Mouse (Mus musculus) embryonic facial prominence, embryonic 10.5 days (tissue): ENCODE measurements around the gene Cyb561d1. TPM values are rescaled to one million over a fixed set of nuclear protein-coding genes. Genes with fewer than 3 reads are reported as not detected.

ENCODE experiments used
- DNase-seq: peaks from one replicate; pipeline ENCODE4 v3.0.0-alpha.2; 2017; ENCODE audit warnings: low spot score
- H3K27ac ChIP-seq: fragments of 300-500 bp; sonication (generic); replicated peaks from 2 replicates; pipeline ENCODE4 v1.5.1; 2016; ENCODE audit warnings: mild to moderate bottlenecking
- H3K27me3 ChIP-seq: fragments of 300-500 bp; sonication (generic); replicated peaks from 2 replicates; pipeline ENCODE4 v1.6.1; 2016; ENCODE audit warnings: low read depth, mild to moderate bottlenecking; ENCODE audit not compliant: poor library complexity, severe bottlenecking
- H3K36me3 ChIP-seq: fragments of 300-500 bp; sonication (generic); replicated peaks from 2 replicates; pipeline ENCODE4 v1.6.1; 2016; ENCODE audit warnings: mild to moderate bottlenecking, moderate library complexity
- H3K4me1 ChIP-seq: fragments of 300-500 bp; sonication (generic); 2 replicates; pipeline ENCODE4 v1.6.1; 2016
- H3K4me3 ChIP-seq: fragments of 300-500 bp; sonication (generic); 2 replicates; pipeline ENCODE4 v1.5.1; 2016; ENCODE audit warnings: mild to moderate bottlenecking, moderate library complexity
- H3K9me3 ChIP-seq: fragments of 300-500 bp; sonication (generic); 2 replicates; pipeline ENCODE4 v1.6.1; 2016; ENCODE audit warnings: mild to moderate bottlenecking
- WGBS: fragments of 180-500 bp; shearing (Covaris S2); methylation state at CpG from one replicate; pipeline ENCODE4 v1.1.7; 2016; 5-methylcytosine and 5-hydroxymethylcytosine counted together
- polyA plus RNA-seq: library from polyadenylated mRNA; unstranded; fragments of >200 nt; fragmentation: Nextera tagmentation; extraction: Ambion mirVana; gene quantifications from 2 replicates; pipeline ENCODE4 v1.2.1, GENCODE M21; 2016

Gene Cyb561d1
- polyA plus RNA-seq, 1 experiment from 2014 or later: 3.1 TPM

- no peak overlapping the region for H3K27ac ChIP-seq
- no peaks in the 10 kb centered on the region for H3K9me3 ChIP-seq
- peaks cover 16% of the 10 kb centered on the region for H3K4me1 ChIP-seq
- 85% methylated on average over 7 of the region's 7 CpGs for WGBS
- H3K36me3 ChIP-seq: no peaks in the 10 kb centered on the region
- H3K4me3 ChIP-seq: no peak overlapping the region
- peaks cover 13% of the 10 kb centered on the region for H3K27me3 ChIP-seq
- no peak for DNase-seq
Measured at GRCm38 (mm10) chr3:108178756-108179715, 22.0 kb downstream of the Cyb561d1 start.

GRCm38 (mm10) chr3:108174672-108175531, 26.1 kb downstream of the Cyb561d1 start:
- H3K4me3 ChIP-seq: peak overlapping the region; percentile 4; the same call in 1 of the 2 replicates
- 25% methylated on average over 14 of the region's 14 CpGs for WGBS
- H3K27me3 ChIP-seq: peaks cover 10% of the 10 kb centered on the region; the same call in 1 of the 2 replicates
- peak; percentile 39 for DNase-seq
- no peaks in the 10 kb centered on the region for H3K36me3 ChIP-seq
- H3K4me1 ChIP-seq: peaks cover 14% of the 10 kb centered on the region
- no peaks in the 10 kb centered on the region for H3K9me3 ChIP-seq
- peak overlapping the region; percentile 65 for H3K27ac ChIP-seq

- no peaks in the 10 kb centered on the region for H3K9me3 ChIP-seq
- 38% methylated on average over 3 of the region's 3 CpGs for WGBS
- H3K27ac ChIP-seq: peak overlapping the region; percentile 81; the same call in 1 of the 2 replicates
- H3K4me1 ChIP-seq: peaks cover 50% of the 10 kb centered on the region
- peak; percentile 31 for DNase-seq
- H3K4me3 ChIP-seq: no peak overlapping the region
- no peaks in the 10 kb centered on the region for H3K36me3 ChIP-seq
- peaks cover 15% of the 10 kb centered on the region for H3K27me3 ChIP-seq
Measured at GRCm38 (mm10) chr3:108169199-108169598, 31.8 kb downstream of the Cyb561d1 start.

- 0 out of 2 replicates have a peak overlapping the region, but pooled peaks have one; percentile 1 for H3K4me3 ChIP-seq
- H3K36me3 ChIP-seq: no peaks in the 10 kb centered on the region
- WGBS: 36% methylated on average over 14 of the region's 14 CpGs
- peak; percentile 43 for DNase-seq
- H3K9me3 ChIP-seq: no peaks in the 10 kb centered on the region
- peaks cover 18% of the 10 kb centered on the region for H3K27me3 ChIP-seq
- H3K27ac ChIP-seq: peak overlapping the region; percentile 81
- peaks cover 50% of the 10 kb centered on the region for H3K4me1 ChIP-seq
Measured at GRCm38 (mm10) chr3:108167499-108167898, 33.5 kb downstream of the Cyb561d1 start.

- Histone ChIP-seq H3K27me3 (peaks cover 18% of the 10 kb centered on the region), H3K27ac (peak overlapping the region; percentile 81), H3K4me3 (peak overlapping the region; percentile 22), H3K36me3 (no peaks in the 10 kb centered on the region), H3K4me1 (peaks cover 50% of the 10 kb centered on the region), H3K9me3 (no peaks in the 10 kb centered on the region)
- DNase-seq: peak; percentile 85
- WGBS: 7% methylated on average over 11 of the region's 11 CpGs
Measured at GRCm38 (mm10) chr3:108166486-108167211, 34.4 kb downstream of the Cyb561d1 start.

GRCm38 (mm10) chr3:108165532-108166315, 35.3 kb downstream of the Cyb561d1 start:
- Histone ChIP-seq H3K27ac (peak overlapping the region; percentile 81), H3K36me3 (no peaks in the 10 kb centered on the region), H3K4me3 (peak overlapping the region; percentile 22), H3K4me1 (peaks cover 50% of the 10 kb centered on the region), H3K27me3 (peaks cover 18% of the 10 kb centered on the region), H3K9me3 (no peaks in the 10 kb centered on the region)
- peak; percentile 68 for DNase-seq
- 8% methylated on average over 10 of the region's 10 CpGs for WGBS

- Histone ChIP-seq H3K27ac (peak overlapping the region; percentile 81; the same call in 1 of the 2 replicates), H3K4me3 (peak overlapping the region; percentile 22), H3K9me3 (no peaks in the 10 kb centered on the region), H3K4me1 (peaks cover 50% of the 10 kb centered on the region), H3K27me3 (peaks cover 18% of the 10 kb centered on the region), H3K36me3 (no peaks in the 10 kb centered on the region)
- WGBS: 21% methylated on average over 9 of the region's 9 CpGs
- peak; percentile 88 for DNase-seq
Measured at GRCm38 (mm10) chr3:108164807-108165206, 36.2 kb downstream of the Cyb561d1 start.

DNA sequence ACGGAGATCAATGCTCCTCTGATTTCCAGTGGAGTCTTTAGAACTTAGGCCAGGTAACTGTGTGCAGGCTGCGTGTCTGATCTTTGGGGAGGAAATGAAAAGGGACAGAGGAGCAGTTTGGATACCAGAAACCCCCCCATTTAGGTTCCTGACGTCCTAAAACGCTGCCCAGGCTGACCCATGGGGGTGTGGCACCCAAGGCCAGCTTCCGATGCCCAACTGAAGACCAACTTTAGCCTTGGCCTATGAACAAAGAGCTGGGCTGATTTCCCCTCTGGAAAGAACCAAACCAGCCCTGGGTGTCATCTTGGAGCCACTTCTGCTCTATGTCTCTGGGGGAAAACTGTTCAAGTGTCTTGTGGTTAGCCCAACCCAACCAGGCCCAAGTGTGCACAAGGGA, 36.9 kb downstream of the Cyb561d1 start:
- 70% methylated on average over 5 of the region's 5 CpGs for whole genome bisulfite sequencing

DNA sequence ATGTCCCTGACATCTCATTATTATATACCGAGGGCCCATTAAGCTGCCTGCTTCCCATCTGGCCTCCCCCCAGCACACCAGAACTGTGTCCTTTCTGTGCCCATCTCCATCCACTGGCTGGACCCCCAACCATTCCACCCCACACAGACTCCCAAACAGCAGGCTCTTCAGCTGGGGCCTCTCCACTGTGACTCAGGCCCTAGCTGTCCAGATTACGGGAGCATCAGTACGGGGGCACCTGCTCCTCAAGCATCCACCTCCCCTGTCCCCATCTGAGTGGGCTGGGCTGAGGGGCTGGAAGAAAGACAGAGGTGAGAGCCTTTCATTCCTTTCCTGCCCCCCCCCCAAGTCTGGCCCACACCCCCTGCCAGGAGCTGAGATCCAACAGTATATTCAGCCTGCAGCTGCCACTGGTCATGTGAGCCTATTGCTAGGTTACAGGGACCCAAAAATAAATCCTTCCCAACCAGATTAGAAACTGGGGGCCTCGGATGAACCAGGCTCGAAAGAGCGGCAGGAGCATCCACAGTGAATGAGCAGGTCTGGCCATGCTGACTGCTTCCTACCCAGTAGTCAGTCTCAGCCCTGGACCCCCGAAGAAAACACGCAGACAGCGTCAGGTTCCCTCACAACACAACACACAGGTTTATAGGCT, 42.5 kb downstream of the Cyb561d1 start:
- Histone ChIP-seq H3K4me3 (no peak overlapping the region), H3K4me1 (peaks cover 12% of the 10 kb centered on the region), H3K36me3 (no peaks in the 10 kb centered on the region), H3K9me3 (no peaks in the 10 kb centered on the region), H3K27ac (peak overlapping the region; percentile 52), H3K27me3 (no peaks in the 10 kb centered on the region; the same call in 1 of the 2 replicates)
- no peak for DNase-seq
- 68% methylated on average over 9 of the region's 9 CpGs for WGBS

More for the DNA sequence above, 36.9 kb downstream of the Cyb561d1 start:
- no peaks in the 10 kb centered on the region for H3K36me3 ChIP-seq
- DNase-seq: no peak
- no peak overlapping the region for H3K27ac ChIP-seq
- H3K9me3 ChIP-seq: no peaks in the 10 kb centered on the region
- peaks cover 46% of the 10 kb centered on the region for H3K4me1 ChIP-seq
- H3K4me3 ChIP-seq: no peak overlapping the region
- peaks cover 18% of the 10 kb centered on the region for H3K27me3 ChIP-seq

GRCm38 (mm10) chr3:108154656-108155055, 46.4 kb downstream of the Cyb561d1 start, which contains the start of gene Gpr61:
Gene Gpr61 (minus strand): TSS chr3:108154882.
- H3K4me3 ChIP-seq: no peak within 1 kb of the TSS
- H3K4me1 ChIP-seq: peaks cover 20% of the 10 kb centered on the region
- no peaks in the 10 kb centered on the region for H3K9me3 ChIP-seq
- DNase-seq: no peak
- WGBS: 48% methylated on average over 4 of the region's 4 CpGs
- peak within 1 kb of the TSS; percentile 40; the same call in 1 of the 2 replicates for H3K27ac ChIP-seq
- H3K36me3 ChIP-seq: peaks cover 3% of the 10 kb centered on the region; the same call in 1 of the 2 replicates
- no peaks in the 10 kb centered on the region for H3K27me3 ChIP-seq

GRCm38 (mm10) chr3:108152290-108152689, 48.7 kb downstream of the Cyb561d1 start:
- Histone ChIP-seq H3K9me3 (no peaks in the 10 kb centered on the region), H3K4me3 (no peak overlapping the region), H3K27ac (no peak overlapping the region), H3K4me1 (peaks cover 19% of the 10 kb centered on the region), H3K27me3 (no peaks in the 10 kb centered on the region), H3K36me3 (peaks cover 3% of the 10 kb centered on the region; the same call in 1 of the 2 replicates)
- 93% methylated on average over 3 of the region's 3 CpGs for WGBS
- DNase-seq: no peak
